Mouse (Mus musculus) heart, postnatal 10 days (tissue): Measurements from ENCODE around the gene Gpr180. TPM values are rescaled to one million over a fixed set of nuclear protein-coding genes. Genes with fewer than 3 reads are reported as not detected.

ENCODE experiments used
- DNase-seq, 2 experiments: peaks; one replicate each; pipeline ENCODE4 v3.0.0; 2021
- intact Hi-C: fragments of 180-260 bp; cut with DNase I; formaldehyde crosslinking; loops from one replicate; pipeline ENCODE4 v1.15.1; 2025
- total RNA-seq, 2 experiments: library from RNA; stranded (reverse); gene quantifications; 2 replicates each; pipeline ENCODE4 v1.2.3; 2021

The Gpr180 gene
- total RNA-seq, 2 experiments from 2014 or later: 27.2 to 29.0 TPM

DNA sequence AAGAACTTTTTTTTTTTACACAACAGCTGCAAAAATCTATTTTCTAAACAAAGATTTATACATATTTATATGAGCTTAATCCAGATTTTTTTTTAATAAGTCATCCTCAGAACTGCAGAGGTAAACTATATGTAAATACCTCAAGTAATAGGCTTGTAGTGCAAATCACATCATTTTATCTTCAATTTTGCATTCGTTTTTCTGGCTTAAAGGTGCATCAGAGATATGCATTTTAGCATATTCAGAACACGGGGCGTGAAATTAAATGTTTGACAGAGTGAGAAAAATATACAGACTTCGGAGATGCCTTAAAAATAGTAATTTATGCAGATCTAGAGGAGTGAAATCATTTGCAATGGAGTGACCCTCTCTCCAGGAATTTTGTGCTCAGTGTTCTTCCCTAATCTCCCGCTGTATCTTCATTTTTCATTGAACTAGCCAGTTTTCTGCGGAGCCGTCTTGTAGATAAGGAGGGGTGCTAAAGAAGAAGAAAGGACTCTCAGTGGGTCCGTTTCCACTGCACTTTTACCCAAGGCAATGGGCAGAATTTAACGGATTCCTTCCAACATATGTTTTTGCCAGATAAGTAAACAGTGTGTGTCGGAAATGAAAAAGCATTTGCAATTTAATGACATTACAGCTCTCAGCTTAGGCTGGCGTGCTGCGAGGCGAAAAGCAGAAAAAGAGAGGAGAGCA is 57.4 kb downstream of the Gpr180 start:
- DNase-seq: no peak
- intact Hi-C loops: no loop called here

DNA sequence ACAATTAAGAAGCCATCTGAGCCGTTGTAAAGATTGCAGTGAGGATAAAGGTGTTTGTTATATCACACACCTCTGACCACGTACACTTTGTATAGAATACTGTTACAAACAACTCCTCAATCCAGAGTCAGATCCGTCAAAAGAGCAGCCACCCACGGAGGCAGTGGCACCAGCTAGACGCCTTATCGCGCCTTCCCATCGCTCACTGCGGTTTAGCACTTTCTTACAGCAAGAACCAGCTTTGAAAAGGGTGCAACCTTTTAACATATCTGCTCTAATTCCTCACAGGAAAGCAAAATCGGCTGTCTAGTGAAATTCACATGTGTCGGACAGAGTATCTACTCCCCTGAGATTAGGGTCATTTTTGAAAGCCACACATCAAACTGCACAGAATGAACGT is 60.1 kb downstream of the Gpr180 start:
- intact Hi-C loops: no loop called here

GRCm38 (mm10) chr14:118200731-118201130 is 63.8 kb downstream of the Gpr180 start:
- DNase-seq: no peak
- intact Hi-C loops: no loop called here

More for the DNA sequence above, 60.1 kb downstream of the Gpr180 start:
- DNase-seq: no peak

DNA sequence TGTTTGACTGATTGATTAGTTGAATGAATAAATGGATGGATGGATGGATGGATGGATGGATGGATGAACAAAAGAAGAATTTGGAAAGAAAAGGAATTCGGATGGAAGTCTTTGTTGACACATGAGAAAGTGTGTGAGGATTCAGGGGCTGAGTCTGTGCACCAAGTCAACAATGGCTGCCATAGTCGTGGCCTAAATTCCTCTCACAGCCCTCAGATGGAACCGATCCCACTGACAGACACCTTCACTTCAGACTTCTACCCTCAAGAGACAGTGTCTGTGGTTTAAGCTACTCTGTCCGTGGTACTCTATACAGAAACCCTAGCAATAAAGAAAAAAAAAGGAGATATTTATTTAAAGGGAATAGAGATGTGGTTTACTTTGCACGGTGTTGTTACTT is 65.0 kb downstream of the Gpr180 start:
- intact Hi-C loops: no loop called here
- no peak for DNase-seq

GRCm38 (mm10) chr14:118203031-118203430 is 66.1 kb downstream of the Gpr180 start:
- DNase-seq: no peak
- intact Hi-C loops: no loop called here

- intact Hi-C loops: no loop called here
Measured at GRCm38 (mm10) chr14:118207347-118207746, 70.4 kb downstream of the Gpr180 start.

GRCm38 (mm10) chr14:118209642-118210041 is 72.7 kb downstream of the Gpr180 start:
- intact Hi-C loops: loop anchor here (1.0 kb wide), 1 partner anchor 382 kb away; no protein-coding TSS in a partner anchor
- peak; percentile 20 to 49 for DNase-seq

More at GRCm38 (mm10) chr14:118207347-118207746, 70.4 kb downstream of the Gpr180 start:
- no peak for DNase-seq

DNA sequence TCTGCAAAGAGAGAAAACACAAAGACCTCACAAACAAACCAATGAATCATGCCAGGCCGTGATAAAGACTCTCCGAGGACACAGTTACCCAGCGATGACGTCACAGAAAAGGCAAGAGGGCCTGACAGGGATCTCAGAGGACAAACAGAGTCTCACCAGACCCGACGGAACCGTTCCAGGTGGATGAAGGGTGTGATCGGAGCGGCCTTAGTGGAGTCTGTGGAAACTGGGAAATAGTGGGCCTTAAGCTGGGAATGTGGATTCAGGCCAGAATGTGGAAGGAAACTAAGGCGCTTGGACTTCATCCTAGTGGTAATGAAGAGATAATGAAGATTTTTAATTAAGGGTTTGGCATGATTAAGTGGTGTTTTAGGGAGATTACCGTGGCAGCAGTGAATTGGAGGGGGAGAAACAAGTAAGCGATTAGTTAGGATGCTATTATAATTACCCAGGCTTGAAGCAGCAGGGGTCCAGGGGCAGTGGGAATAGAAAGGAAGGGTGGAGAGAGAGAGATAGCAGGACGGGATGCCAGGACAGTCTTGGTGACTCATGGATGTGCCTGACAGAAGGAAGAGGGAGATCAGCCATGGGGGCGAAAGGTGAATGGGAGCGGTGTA is 75.3 kb downstream of the Gpr180 start:
- DNase-seq: no peak
- intact Hi-C loops: no loop called here

Other genes starting within 250 kb of the Gpr180 start
- gene Dct, start 84.9 kb upstream of the Gpr180 start, total RNA-seq: 1 to 10 TPM; 3.9 to 5.4 TPM
- gene Tgds, start 4.4 kb upstream of the Gpr180 start, total RNA-seq: 10 to 100 TPM; 12.1 to 13.9 TPM
- gene Sox21, start 99.9 kb downstream of the Gpr180 start, total RNA-seq: not detected
- not detected for gene Gm9376, start 129.8 kb downstream of the Gpr180 start, total RNA-seq